Mouse (Mus musculus) lung, embryonic 14.5 days (tissue): ENCODE measurements around the gene Tcf7l2. TPM values are rescaled to one million over a fixed set of nuclear protein-coding genes. Genes with fewer than 3 reads are reported as not detected.

ENCODE experiments used
- ATAC-seq: fragments of 200-750 bp; cut with Nextera tagmentation; 2 replicates; pipeline ENCODE4 v1.8.0; 2017; ENCODE audit warnings: mild to moderate bottlenecking, moderate TSS enrichment, moderate library complexity; ENCODE audit not compliant: insufficient read depth
- DNase-seq: peaks from one replicate; pipeline ENCODE4 v3.0.0-alpha.2; 2015
- H3K27ac ChIP-seq: fragments of 300-500 bp; sonication (generic); 2 replicates; pipeline ENCODE4 v1.5.1; 2014; ENCODE audit warnings: low read depth, mild to moderate bottlenecking, moderate library complexity
- H3K27me3 ChIP-seq: fragments of 300-500 bp; sonication (generic); 2 replicates; pipeline ENCODE4 v1.6.1; 2014; ENCODE audit warnings: low read length, control low read depth; ENCODE audit not compliant: insufficient read depth
- H3K36me3 ChIP-seq: fragments of 300-500 bp; sonication (generic); 2 replicates; pipeline ENCODE4 v1.6.1; 2014; ENCODE audit warnings: control low read depth; ENCODE audit not compliant: insufficient read depth
- H3K4me1 ChIP-seq: fragments of 300-500 bp; sonication (generic); 2 replicates; pipeline ENCODE4 v1.6.1; 2014; ENCODE audit warnings: antibody characterized with exemption, control low read depth; ENCODE audit not compliant: insufficient read depth
- H3K4me2 ChIP-seq: fragments of 300-500 bp; sonication (generic); 2 replicates; pipeline ENCODE4 v1.6.1; 2014; ENCODE audit warnings: mild to moderate bottlenecking
- H3K4me3 ChIP-seq: fragments of 300-500 bp; sonication (generic); 2 replicates; pipeline ENCODE4 v1.5.1; 2014; ENCODE audit warnings: low read depth, low read length
- H3K9ac ChIP-seq: fragments of 300-500 bp; sonication (generic); 2 replicates; pipeline ENCODE4 v1.6.1; 2014
- H3K9me3 ChIP-seq: fragments of 300-500 bp; sonication (generic); 2 replicates; pipeline ENCODE4 v1.6.1; 2016; ENCODE audit warnings: low read depth, low read length, control low read depth
- CTCF ChIP-seq: IDR thresholded peaks from 2 replicates; pipeline ENCODE4 v1.5.1; 2016; ENCODE audit warnings: antibody characterized with exemption, low read depth
- WGBS: fragments of 180-500 bp; shearing (Covaris S2); extraction: QIAGEN DNeasy Blood & Tissue Kit; methylation state at CpG from one replicate; pipeline ENCODE4 v1.1.7; 2014; 5-methylcytosine and 5-hydroxymethylcytosine counted together
- polyA plus RNA-seq: library from polyadenylated mRNA; unstranded; fragments of >200 nt; fragmentation: Nextera tagmentation; extraction: Ambion mirVana; gene quantifications from 2 replicates; pipeline ENCODE4 v1.2.1, GENCODE M21; 2014

Gene Tcf7l2
- polyA plus RNA-seq, 1 experiment from 2014 or later: 57.1 TPM

DNA sequence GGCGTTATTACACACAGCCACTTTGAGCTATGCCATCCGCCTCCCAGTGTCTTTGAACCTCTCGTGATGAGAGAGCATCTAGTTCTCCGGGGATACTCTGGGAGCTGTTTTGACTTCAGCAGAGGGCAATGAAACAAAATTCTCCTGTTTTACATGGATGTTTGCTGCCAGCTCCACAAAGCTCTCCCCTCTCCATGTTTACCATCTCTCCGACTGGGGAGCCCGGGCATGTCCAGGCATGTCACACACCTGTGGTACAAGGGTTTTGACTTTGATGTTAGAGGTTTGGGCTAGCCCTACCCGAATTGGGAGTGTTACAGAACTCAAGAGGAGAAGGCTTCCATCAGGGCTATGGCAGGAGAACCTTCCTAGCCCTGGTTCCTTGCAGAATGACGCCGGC lies 234.5 kb downstream of the Tcf7l2 start:
- ATAC-seq: no peak
- Histone ChIP-seq H3K9ac (no peak overlapping the region), H3K4me1 (no peaks in the 10 kb centered on the region), H3K36me3 (no peaks in the 10 kb centered on the region), H3K9me3 (no peaks in the 10 kb centered on the region), H3K4me2 (no peak overlapping the region), H3K4me3 (no peak overlapping the region), H3K27ac (no peak overlapping the region), H3K27me3 (no peaks in the 10 kb centered on the region)
- DNase-seq: no peak
- no peak for TF ChIP-seq CTCF
- WGBS: 85% methylated on average over 9 of the region's 9 CpGs
